Mouse (Mus musculus): ENCODE results near the gene Tent5c.

- TF ChIP-seq CTCF (IDR thresholded peaks at IDR 0.05; ENCODE audit: low read depth, low read length) (no peak), POLR2A (IDR thresholded peaks at IDR 0.05; ENCODE audit: insufficient read depth, low read length) (no peak)
Measured at GRCm38 (mm10) chr3:100536686-100537085, 47.6 kb upstream of the Tent5c start.
